Mouse (Mus musculus): ENCODE data around the gene Kcnn4.

Kcnn4 gene

GRCm38 (mm10) chr7:24425919-24426318 lies 55.9 kb downstream of the Kcnn4 start:
- DNase-seq (ENCODE audit: low spot score in 2 of 2), result no peak

GRCm38 (mm10) chr7:24427168-24427567 lies 57.1 kb downstream of the Kcnn4 start:
- DNase-seq (ENCODE audit: low spot score in 2 of 2), result no peak

GRCm38 (mm10) chr7:24428725-24429124 lies 58.7 kb downstream of the Kcnn4 start:
- no peak for DNase-seq (ENCODE audit: low spot score in 2 of 2)

GRCm38 (mm10) chr7:24429413-24430112 lies 59.5 kb downstream of the Kcnn4 start:
- no peak for DNase-seq (ENCODE audit: low spot score in 2 of 2)

GRCm38 (mm10) chr7:24430551-24431345 lies 60.7 kb downstream of the Kcnn4 start:
- DNase-seq (ENCODE audit: low spot score in 2 of 2), result no peak

GRCm38 (mm10) chr7:24431713-24432112 lies 61.6 kb downstream of the Kcnn4 start:
- no peak for DNase-seq (ENCODE audit: low spot score in 2 of 2)

GRCm38 (mm10) chr7:24435305-24435704 lies 65.2 kb downstream of the Kcnn4 start:
- DNase-seq (ENCODE audit: low spot score in 2 of 2), result no peak

All from spleen, postnatal 14 days (tissue).